Mouse (Mus musculus) CH12.LX (cell line): ENCODE measurements around the gene Cpsf4. TPM values are rescaled to one million over a fixed set of nuclear protein-coding genes. Genes with fewer than 3 reads are reported as not detected.
"Not testable (repeated sequence)": the region's sequence is repeated elsewhere in the genome, so short reads cannot be mapped to it uniquely, and the experiment has no call there.

Experiments used
- DNase-seq: peaks from one replicate; pipeline ENCODE4 v3.0.0-alpha.2; 2013; ENCODE audit errors: extremely low read depth
- H3K27ac ChIP-seq: 2 replicates; pipeline ENCODE4 v1.5.1; 2012; ENCODE audit warnings: low read depth, mild to moderate bottlenecking, control low read depth, moderate library complexity; ENCODE audit not compliant: insufficient read depth
- H3K27me3 ChIP-seq: replicated peaks from 2 replicates; pipeline ENCODE3; 2012; ENCODE audit warnings: inconsistent platforms
- H3K36me3 ChIP-seq, 2 experiments: replicated peaks in 1 of 2; 2 replicates each; pipeline versions ENCODE3 to v1.6.1; 2012; ENCODE audit warnings: inconsistent platforms in 1 of 2, low read length in 1 of 2, mild to moderate bottlenecking in 1 of 2, mixed read lengths in 1 of 2, moderate library complexity in 1 of 2; ENCODE audit not compliant: control insufficient read depth in 1 of 2, insufficient read depth in 1 of 2
- H3K4me1 ChIP-seq, 2 experiments: 2 replicates each; pipeline ENCODE4 v1.6.1; 2012; ENCODE audit warnings: inconsistent platforms in 1 of 2, moderate library complexity in 1 of 2; ENCODE audit not compliant: insufficient read depth in 2 of 2, control insufficient read depth in 1 of 2
- H3K4me2 ChIP-seq: 2 replicates; pipeline ENCODE4 v1.6.1; 2012; ENCODE audit warnings: low read depth, mild to moderate bottlenecking, control low read depth; ENCODE audit not compliant: poor library complexity, insufficient read depth, severe bottlenecking
- H3K4me3 ChIP-seq, 3 experiments: fragments of 150-350 bp in 1 of 3; sonication (generic) in 1 of 3; replicated peaks in 1 of 3; 2 replicates each; pipeline versions ENCODE3 to v1.5.1; 2011 to 2012; ENCODE audit warnings: low read depth in 2 of 3, low read length in 2 of 3, mild to moderate bottlenecking in 2 of 3, moderate library complexity in 2 of 3, control low read depth in 1 of 3, improper control_type of control experiment in 1 of 3, inconsistent platforms in 1 of 3, mixed read lengths in 1 of 3; ENCODE audit not compliant: poor library complexity in 1 of 3
- H3K79me2 ChIP-seq: replicated peaks from 2 replicates; pipeline ENCODE4 v1.6.1; 2012; ENCODE audit warnings: mild to moderate bottlenecking, moderate library complexity; ENCODE audit not compliant: control insufficient read depth, poor library complexity, insufficient read depth, severe bottlenecking; ENCODE audit errors: extremely low read depth
- H3K9ac ChIP-seq: 2 replicates; pipeline ENCODE4 v1.6.1; 2012; ENCODE audit warnings: low read depth, mild to moderate bottlenecking, control low read depth, moderate library complexity; ENCODE audit not compliant: insufficient read depth
- H3K9me3 ChIP-seq: replicated peaks from 2 replicates; pipeline ENCODE3; 2012; ENCODE audit warnings: low read length, inconsistent platforms, mixed read lengths
- BHLHE40 ChIP-seq: IDR thresholded peaks from 2 replicates; pipeline ENCODE4 v1.6.1; 2011; ENCODE audit warnings: mild to moderate bottlenecking, low read depth, low read length, improper control_type of control experiment
- E2F4 ChIP-seq: IDR thresholded peaks from 2 replicates; pipeline ENCODE4 v1.6.1; 2011; ENCODE audit warnings: low read depth, low read length, improper control_type of control experiment; ENCODE audit not compliant: insufficient replicate concordance
- ELF1 ChIP-seq: IDR thresholded peaks from 2 replicates; pipeline ENCODE4 v1.6.1; 2014; ENCODE audit warnings: low read depth, mild to moderate bottlenecking, inconsistent platforms, low read length, improper control_type of control experiment
- ETS1 ChIP-seq: conservative IDR thresholded peaks from 2 replicates; pipeline ENCODE4 v1.6.1; 2012; ENCODE audit warnings: low read depth, mild to moderate bottlenecking, inconsistent platforms, low read length, improper control_type of control experiment, moderate library complexity
- HCFC1 ChIP-seq: IDR thresholded peaks from 2 replicates; pipeline ENCODE4 v1.6.1; 2012; ENCODE audit warnings: low read depth, mild to moderate bottlenecking, inconsistent platforms, low read length, improper control_type of control experiment
- JUN ChIP-seq: IDR thresholded peaks from 2 replicates; pipeline ENCODE4 v1.6.1; 2011; ENCODE audit warnings: low read depth, mild to moderate bottlenecking, low read length, improper control_type of control experiment, moderate library complexity; ENCODE audit not compliant: insufficient read depth
- KAT2A ChIP-seq: IDR thresholded peaks from 2 replicates; pipeline ENCODE4 v1.6.1; 2012; ENCODE audit warnings: low read length, improper control_type of control experiment, inconsistent platforms; ENCODE audit not compliant: insufficient replicate concordance
- MAFK ChIP-seq: IDR thresholded peaks from 2 replicates; pipeline ENCODE4 v1.6.1; 2011; ENCODE audit warnings: low read length, improper control_type of control experiment; ENCODE audit not compliant: insufficient replicate concordance
- MAZ ChIP-seq: IDR thresholded peaks from 2 replicates; pipeline ENCODE4 v1.6.1; 2012; ENCODE audit warnings: low read depth, mild to moderate bottlenecking, inconsistent platforms, low read length, improper control_type of control experiment, moderate library complexity
- MEF2A ChIP-seq: IDR thresholded peaks from 2 replicates; pipeline ENCODE4 v1.6.1; 2014; ENCODE audit warnings: low read depth, mild to moderate bottlenecking, inconsistent platforms, low read length, improper control_type of control experiment, borderline replicate concordance
- MXI1 ChIP-seq: IDR thresholded peaks from 2 replicates; pipeline ENCODE4 v1.6.1; 2011; ENCODE audit warnings: mild to moderate bottlenecking, low read depth, low read length, improper control_type of control experiment
- NRF1 ChIP-seq: IDR thresholded peaks from 2 replicates; pipeline ENCODE4 v1.6.1; 2014; ENCODE audit warnings: low read depth, mild to moderate bottlenecking, inconsistent platforms, low read length, improper control_type of control experiment, moderate library complexity
- POLR2A ChIP-seq: IDR thresholded peaks from 2 replicates; pipeline ENCODE4 v1.6.1; 2011; ENCODE audit warnings: low read depth, mild to moderate bottlenecking, improper control_type of control experiment, low read length
- RAD21 ChIP-seq: IDR thresholded peaks from 2 replicates; pipeline ENCODE4 v1.6.1; 2011; ENCODE audit warnings: low read depth, mild to moderate bottlenecking, low read length, improper control_type of control experiment, moderate library complexity
- SIN3A ChIP-seq: IDR thresholded peaks from 2 replicates; pipeline ENCODE4 v1.6.1; 2012; ENCODE audit warnings: low read length, improper control_type of control experiment, inconsistent platforms
- SMC3 ChIP-seq: IDR thresholded peaks from 2 replicates; pipeline ENCODE4 v1.6.1; 2011; ENCODE audit warnings: low read depth, low read length, improper control_type of control experiment
- TCF12 ChIP-seq: IDR thresholded peaks from 2 replicates; pipeline ENCODE4 v1.6.1; 2014; ENCODE audit warnings: low read depth, mild to moderate bottlenecking, inconsistent platforms, low read length, improper control_type of control experiment
- ZC3H11A ChIP-seq: IDR thresholded peaks from 2 replicates; pipeline ENCODE4 v1.6.1; 2012; ENCODE audit warnings: low read depth, mild to moderate bottlenecking, inconsistent platforms, low read length, improper control_type of control experiment
- ZKSCAN1 ChIP-seq: IDR thresholded peaks from 2 replicates; pipeline ENCODE4 v1.6.1; 2012; ENCODE audit warnings: low read depth, inconsistent platforms, low read length, improper control_type of control experiment, borderline replicate concordance
- ZNF384 ChIP-seq: IDR thresholded peaks from 2 replicates; pipeline ENCODE4 v1.6.1; 2012; ENCODE audit warnings: low read depth, low read length, improper control_type of control experiment, inconsistent platforms
- dilution Hi-C: fragments of 300-500 bp; cut with MboI; formaldehyde crosslinking; loops from 2 replicates; pipeline ENCODE4 v1.14.3; 2020; ENCODE audit warnings: low sequenced_read_pairs; ENCODE audit not compliant: extremely low pct_unique_long_range_greater_than_20kb, extremely low pct_ligation_motif_present
- in situ Hi-C: fragments of 300-500 bp; cut with MboI; formaldehyde crosslinking; loops from 3 replicates; pipeline ENCODE4 v1.14.3; 2019; ENCODE audit warnings: low sequenced_read_pairs, low pct_ligation_motif_present, low pct_unique_long_range_greater_than_20kb, mixed read lengths
- polyA plus RNA-seq: library from polyadenylated mRNA; unstranded; fragments of >175 nt; gene quantifications from 2 replicates; pipeline ENCODE4 v1.2.1, GENCODE M21; 2012; ENCODE audit warnings: low read depth; ENCODE audit not compliant: insufficient read length
- total RNA-seq, 2 experiments: library from RNA; depleted of rRNA; stranded (reverse); fragments of 300-350 nt in 1 of 2; fragments of >200 nt in 1 of 2; gene quantifications; 2 replicates each; pipeline ENCODE4 v1.2.3; 2012 to 2014

Gene Cpsf4
- total and polyA plus RNA-seq, 3 experiments: 56.3 to 70.7 (median 59.2) TPM

DNA sequence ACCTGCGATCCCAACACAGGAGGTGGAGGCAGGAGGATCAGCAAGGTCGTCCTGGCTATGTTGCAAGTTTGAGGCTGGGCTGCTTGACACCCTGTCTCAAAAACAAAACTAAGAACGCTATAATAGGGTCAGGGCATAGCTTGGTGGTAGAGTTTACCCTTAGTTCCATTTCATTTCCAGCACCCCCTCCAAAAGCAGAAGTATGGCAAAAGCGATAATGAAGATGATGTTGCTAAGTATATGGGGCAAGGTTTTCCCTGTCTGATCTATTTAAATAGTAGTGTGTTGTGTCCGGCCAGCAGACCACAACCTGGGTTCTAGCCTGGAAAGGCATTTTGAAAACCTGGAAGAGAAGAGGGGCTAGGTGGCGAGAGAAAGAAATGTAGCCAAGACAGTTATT lies 40.9 kb downstream of the Cpsf4 start:
- TF ChIP-seq MXI1: no peak
- no peak for TF ChIP-seq NRF1
- no peak for TF ChIP-seq ETS1
- TF ChIP-seq MAFK: no peak
- no peak for TF ChIP-seq ZKSCAN1
- TF ChIP-seq ELF1: no peak
- no peak for TF ChIP-seq MAZ
- no peak for TF ChIP-seq POLR2A
- no peak for TF ChIP-seq TCF12
- TF ChIP-seq ZC3H11A: no peak
- TF ChIP-seq MEF2A: no peak
- no peak for TF ChIP-seq RAD21
- no peak for TF ChIP-seq SIN3A
- no peak for TF ChIP-seq ZNF384
- TF ChIP-seq JUN: no peak
- no peak for TF ChIP-seq HCFC1
- no peak for TF ChIP-seq BHLHE40
- no peak for TF ChIP-seq E2F4
- no peak for TF ChIP-seq SMC3
- no peak for TF ChIP-seq KAT2A
- in situ Hi-C loops: no loop called here
- Histone ChIP-seq H3K4me1 (peaks cover 0 to 13% of the 10 kb centered on the region in 2 experiments; a peak in 2 of 4 replicates), H3K36me3 (peaks cover 30 to 44% of the 10 kb centered on the region in 2 experiments), H3K9ac (no peak overlapping the region), H3K4me2 (no peak overlapping the region), H3K79me2 (no peaks in the 10 kb centered on the region; the same call in 1 of the 2 replicates), H3K27me3 (no peaks in the 10 kb centered on the region), H3K27ac (no peak overlapping the region), H3K4me3 (no peak overlapping the region), H3K9me3 (no peaks in the 10 kb centered on the region)
- DNase-seq: no peak
- dilution Hi-C loops: no loop called here

GRCm38 (mm10) chr5:145208391-145208790 lies 41.4 kb downstream of the Cpsf4 start:
- peaks cover 30 to 48% of the 10 kb centered on the region in 2 experiments for H3K36me3 ChIP-seq
- in situ Hi-C loops, H3K79me2 ChIP-seq, H3K9ac ChIP-seq, H3K4me2 ChIP-seq, DNase-seq, H3K27me3 ChIP-seq, H3K27ac ChIP-seq, H3K9me3 ChIP-seq, dilution Hi-C loops, H3K4me3 ChIP-seq: not testable (repeated sequence)
- peaks cover 0 to 10% of the 10 kb centered on the region in 2 experiments; a peak in 2 of 4 replicates for H3K4me1 ChIP-seq
